Mouse (Mus musculus) kidney, embryonic 16.5 days (tissue): ENCODE measurements around the gene Atp2c2. TPM values are rescaled to one million over a fixed set of nuclear protein-coding genes. Genes with fewer than 3 reads are reported as not detected.
A peak's percentile ranks its signal among the peaks of the same experiment; 100 is the strongest.

Source experiments
- ATAC-seq: fragments of 200-750 bp; cut with Nextera tagmentation; 2 replicates; pipeline ENCODE4 v1.8.0; 2017; ENCODE audit warnings: moderate TSS enrichment; ENCODE audit not compliant: low FRiP score, low TSS enrichment
- H3K27ac ChIP-seq: fragments of 300-500 bp; sonication (generic); 2 replicates; pipeline ENCODE4 v1.5.1; 2014; ENCODE audit warnings: low read length
- H3K27me3 ChIP-seq: fragments of 300-500 bp; sonication (generic); 2 replicates; pipeline ENCODE4 v1.6.1; 2014; ENCODE audit warnings: low read length, control low read depth, mixed read lengths; ENCODE audit not compliant: insufficient read depth
- H3K36me3 ChIP-seq: fragments of 300-500 bp; sonication (generic); 2 replicates; pipeline ENCODE4 v1.6.1; 2014; ENCODE audit warnings: low read length, control low read depth, mixed read lengths; ENCODE audit not compliant: insufficient read depth
- H3K4me1 ChIP-seq: fragments of 300-500 bp; sonication (generic); 2 replicates; pipeline ENCODE4 v1.6.1; 2014; ENCODE audit warnings: low read length, control low read depth, mixed read lengths; ENCODE audit not compliant: insufficient read depth
- H3K4me2 ChIP-seq: fragments of 300-500 bp; sonication (generic); replicated peaks from 2 replicates; pipeline ENCODE4 v1.6.1; 2014; ENCODE audit warnings: low read depth, low read length
- H3K4me3 ChIP-seq: fragments of 300-500 bp; sonication (generic); 2 replicates; pipeline ENCODE4 v1.5.1; 2014; ENCODE audit warnings: mild to moderate bottlenecking, low read length
- H3K9ac ChIP-seq: fragments of 300-500 bp; sonication (generic); replicated peaks from 2 replicates; pipeline ENCODE4 v1.6.1; 2014; ENCODE audit warnings: low read length
- H3K9me3 ChIP-seq: fragments of 300-500 bp; sonication (generic); 2 replicates; pipeline ENCODE4 v1.6.1; 2016; ENCODE audit warnings: low read length, control low read depth
- WGBS: fragments of 180-500 bp; shearing (Covaris S2); extraction: QIAGEN DNeasy Blood & Tissue Kit; methylation state at CpG from one replicate; pipeline ENCODE4 v1.1.7; 2014; 5-methylcytosine and 5-hydroxymethylcytosine counted together
- polyA plus RNA-seq: library from polyadenylated mRNA; unstranded; fragments of >200 nt; fragmentation: Nextera tagmentation; extraction: Ambion mirVana; gene quantifications from 2 replicates; pipeline ENCODE4 v1.2.1, GENCODE M21; 2015

Atp2c2 gene
- polyA plus RNA-seq, 1 experiment from 2014 or later, result 1.9 TPM

DNA sequence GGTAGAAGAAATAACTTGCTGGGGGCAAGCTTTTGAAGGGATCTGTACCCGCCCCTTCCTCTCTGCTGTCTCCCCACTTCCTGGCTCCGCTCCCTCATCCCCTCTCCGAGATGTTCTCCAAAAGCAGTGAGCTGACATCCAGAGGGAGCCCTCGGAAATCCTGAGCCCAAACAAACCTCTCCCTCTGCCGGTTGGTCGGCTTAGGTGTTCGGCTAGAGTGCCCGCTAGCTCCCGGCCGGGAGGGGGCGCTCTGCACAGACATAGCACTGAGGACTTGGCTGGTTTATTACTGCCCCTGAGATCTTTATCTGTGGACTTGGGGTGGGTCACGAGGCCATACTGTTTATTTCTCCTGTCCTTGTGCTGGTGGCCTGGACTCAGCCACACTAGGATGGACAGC is 30.5 kb upstream of the Atp2c2 start:
- Histone ChIP-seq H3K4me3 (no peak overlapping the region), H3K9ac (no peak overlapping the region), H3K9me3 (no peaks in the 10 kb centered on the region), H3K27ac (no peak overlapping the region), H3K27me3 (peaks cover 4% of the 10 kb centered on the region; the same call in 1 of the 2 replicates), H3K4me2 (no peak overlapping the region), H3K4me1 (peaks cover 33% of the 10 kb centered on the region), H3K36me3 (no peaks in the 10 kb centered on the region)
- ATAC-seq, result no peak
- 59% methylated on average over 12 of the region's 12 CpGs for WGBS

GRCm38 (mm10) chr8:119670419-119671091 is 29.3 kb upstream of the Atp2c2 start:
- Histone ChIP-seq H3K4me3 (no peak overlapping the region), H3K9me3 (no peaks in the 10 kb centered on the region), H3K4me2 (0 out of 2 replicates have a peak overlapping the region, but pooled peaks have one; percentile 8), H3K27ac (no peak overlapping the region), H3K9ac (no peak overlapping the region), H3K27me3 (peaks cover 4% of the 10 kb centered on the region; the same call in 1 of the 2 replicates), H3K4me1 (peaks cover 21% of the 10 kb centered on the region), H3K36me3 (no peaks in the 10 kb centered on the region)
- WGBS, result 46% methylated on average over 16 of the region's 16 CpGs
- ATAC-seq, result no peak

- Histone ChIP-seq H3K4me3 (no peak overlapping the region), H3K9ac (no peak overlapping the region), H3K9me3 (no peaks in the 10 kb centered on the region), H3K27ac (no peak overlapping the region), H3K4me1 (peaks cover 15% of the 10 kb centered on the region), H3K27me3 (no peaks in the 10 kb centered on the region), H3K36me3 (no peaks in the 10 kb centered on the region), H3K4me2 (no peak overlapping the region)
- 67% methylated on average over 9 of the region's 11 CpGs for whole genome bisulfite sequencing
- no peak for ATAC-seq
These were observed 25.7 kb upstream of the Atp2c2 start for GRCm38 (mm10) chr8:119673976-119674555.

GRCm38 (mm10) chr8:119675457-119675856 is 24.4 kb upstream of the Atp2c2 start:
- Histone ChIP-seq H3K36me3 (no peaks in the 10 kb centered on the region), H3K4me1 (peaks cover 15% of the 10 kb centered on the region), H3K27me3 (no peaks in the 10 kb centered on the region), H3K27ac (no peak overlapping the region), H3K4me3 (no peak overlapping the region), H3K9ac (no peak overlapping the region), H3K4me2 (no peak overlapping the region), H3K9me3 (no peaks in the 10 kb centered on the region)
- no peak for ATAC-seq
- WGBS, result 83% methylated on average over 5 of the region's 5 CpGs

GRCm38 (mm10) chr8:119676389-119676788 is 23.4 kb upstream of the Atp2c2 start:
- WGBS, result 19% methylated on average over 8 of the region's 8 CpGs
- no peak overlapping the region for H3K4me3 ChIP-seq
- no peaks in the 10 kb centered on the region for H3K9me3 ChIP-seq
- no peak overlapping the region for H3K4me2 ChIP-seq
- H3K36me3 ChIP-seq, result no peaks in the 10 kb centered on the region
- no peak overlapping the region for H3K9ac ChIP-seq
- H3K27me3 ChIP-seq, result no peaks in the 10 kb centered on the region
- ATAC-seq, result no peak
- no peak overlapping the region for H3K27ac ChIP-seq
- peaks cover 8% of the 10 kb centered on the region for H3K4me1 ChIP-seq

DNA sequence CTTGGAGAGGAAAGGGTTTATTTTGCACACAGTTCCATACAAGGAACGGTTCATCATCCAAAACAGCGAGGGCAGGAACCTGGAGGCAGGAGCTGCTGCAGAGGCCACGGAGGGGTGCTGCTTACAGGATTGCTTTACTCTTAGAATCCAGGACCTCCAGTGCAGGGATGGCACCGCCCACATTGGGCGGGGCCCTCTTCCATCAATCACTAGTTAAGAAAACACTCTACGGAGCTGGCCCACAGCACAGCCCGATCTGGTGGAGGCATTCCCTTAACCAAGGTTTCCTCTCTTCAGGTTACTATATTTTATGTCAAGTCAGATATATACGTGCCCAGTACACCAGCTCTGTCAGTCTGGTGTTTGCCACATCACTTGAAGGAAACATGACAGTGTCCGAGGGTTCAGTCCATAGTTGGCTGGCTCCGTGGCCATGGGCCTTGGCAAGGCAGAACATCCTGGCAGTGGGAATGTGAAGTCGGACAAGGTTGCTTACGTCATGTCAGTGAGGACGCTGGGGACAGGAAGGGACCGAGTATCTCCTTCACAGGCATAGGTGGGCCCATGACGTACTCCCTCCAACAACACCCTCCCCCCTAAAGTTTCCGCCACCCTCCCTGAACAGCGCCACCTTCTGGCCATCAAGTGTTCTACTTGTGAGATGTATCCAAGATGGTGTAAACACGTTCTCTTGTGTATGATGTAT is 21.5 kb upstream of the Atp2c2 start:
- Histone ChIP-seq H3K4me1 (peaks cover 8% of the 10 kb centered on the region), H3K27me3 (no peaks in the 10 kb centered on the region), H3K4me3 (peak overlapping the region; percentile 18), H3K27ac (no peak overlapping the region), H3K9ac (no peak overlapping the region), H3K36me3 (no peaks in the 10 kb centered on the region), H3K4me2 (peak overlapping the region; percentile 46), H3K9me3 (no peaks in the 10 kb centered on the region)
- WGBS, result 9% methylated on average over 18 of the region's 18 CpGs
- ATAC-seq, result peak; percentile 44; the same call in 1 of the 2 replicates

DNA sequence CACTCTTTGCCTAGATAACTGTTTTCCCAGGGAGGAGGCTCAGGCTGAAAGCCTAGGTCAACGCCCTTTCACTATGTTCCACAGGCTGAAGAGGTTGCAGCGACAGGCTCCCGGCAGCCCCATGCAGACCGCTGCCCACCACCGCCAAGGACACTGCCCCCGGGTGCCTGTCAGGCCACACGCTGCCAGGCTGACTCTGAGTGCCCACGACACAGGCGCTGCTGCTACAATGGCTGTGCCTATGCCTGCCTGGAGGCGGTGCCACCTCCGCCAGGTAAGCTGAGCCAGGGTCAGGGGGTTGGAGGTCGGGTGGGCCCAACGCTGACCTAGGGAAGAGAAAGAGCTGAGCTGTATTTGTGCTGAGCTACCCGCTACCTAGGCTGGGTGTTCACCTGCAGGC is 20.6 kb upstream of the Atp2c2 start:
- H3K36me3 ChIP-seq, result no peaks in the 10 kb centered on the region
- ATAC-seq, result no peak

GRCm38 (mm10) chr8:119690602-119691001 is 9.2 kb upstream of the Atp2c2 start:
- no peak overlapping the region for H3K9ac ChIP-seq
- H3K4me1 ChIP-seq, result no peaks in the 10 kb centered on the region
- no peaks in the 10 kb centered on the region for H3K36me3 ChIP-seq
- ATAC-seq, result no peak
- no peaks in the 10 kb centered on the region for H3K27me3 ChIP-seq
- no peak overlapping the region for H3K4me3 ChIP-seq
- H3K27ac ChIP-seq, result no peak overlapping the region
- H3K9me3 ChIP-seq, result no peaks in the 10 kb centered on the region
- WGBS, result 62% methylated on average over 6 of the region's 6 CpGs
- no peak overlapping the region for H3K4me2 ChIP-seq

More for the DNA sequence above, 20.6 kb upstream of the Atp2c2 start:
- peaks cover 8% of the 10 kb centered on the region for H3K4me1 ChIP-seq
- no peak overlapping the region for H3K27ac ChIP-seq
- H3K4me3 ChIP-seq, result no peak overlapping the region
- no peaks in the 10 kb centered on the region for H3K27me3 ChIP-seq
- WGBS, result 57% methylated on average over 14 of the region's 14 CpGs
- H3K9me3 ChIP-seq, result no peaks in the 10 kb centered on the region
- H3K9ac ChIP-seq, result no peak overlapping the region
- H3K4me2 ChIP-seq, result no peak overlapping the region

DNA sequence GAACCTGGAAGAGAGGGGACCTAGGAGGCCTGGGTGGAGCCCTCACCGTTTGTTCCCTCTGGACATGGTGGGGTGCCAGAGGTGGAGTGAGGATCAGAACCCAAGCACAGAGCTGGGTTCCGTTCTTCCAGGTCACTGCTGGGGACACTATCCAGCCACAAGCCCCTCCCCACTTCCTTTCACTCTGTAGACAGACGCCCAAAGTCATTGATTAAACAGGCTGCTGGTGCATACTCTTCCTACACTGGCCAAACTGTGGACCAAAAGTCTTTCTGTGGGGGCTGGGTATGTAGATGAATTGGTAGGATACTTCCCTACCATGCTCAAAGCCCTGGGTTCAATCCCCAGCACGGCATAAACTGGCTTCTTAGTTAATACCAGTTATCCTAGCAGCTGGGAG is 7.8 kb upstream of the Atp2c2 start:
- no peak overlapping the region for H3K4me2 ChIP-seq
- no peak overlapping the region for H3K9ac ChIP-seq
- no peaks in the 10 kb centered on the region for H3K9me3 ChIP-seq
- no peak overlapping the region for H3K27ac ChIP-seq
- no peaks in the 10 kb centered on the region for H3K36me3 ChIP-seq
- no peaks in the 10 kb centered on the region for H3K4me1 ChIP-seq
- no peak overlapping the region for H3K4me3 ChIP-seq
- no peak for ATAC-seq
- no peaks in the 10 kb centered on the region for H3K27me3 ChIP-seq
- WGBS, result 74% methylated on average over 4 of the region's 4 CpGs

GRCm38 (mm10) chr8:119694696-119695095 is 5.1 kb upstream of the Atp2c2 start:
- Histone ChIP-seq H3K4me3 (no peak overlapping the region), H3K9me3 (no peaks in the 10 kb centered on the region), H3K9ac (no peak overlapping the region), H3K27me3 (peaks cover 19% of the 10 kb centered on the region), H3K4me1 (peaks cover 1% of the 10 kb centered on the region), H3K27ac (no peak overlapping the region), H3K4me2 (no peak overlapping the region), H3K36me3 (no peaks in the 10 kb centered on the region)
- no peak for ATAC-seq
- WGBS, result 65% methylated on average over 7 of the region's 7 CpGs
